Mouse (Mus musculus) brain, adult 10 weeks (tissue): ENCODE data around the gene Gm10354. TPM values are rescaled to one million over a fixed set of nuclear protein-coding genes. Genes with fewer than 3 reads are reported as not detected.

Experiments used
- polyA plus RNA-seq: library from polyadenylated mRNA; stranded (reverse); fragments of 350-450 nt; fragmentation: Illumina TruSeq; extraction: RNeasy Lipid Tissue Mini Kit (QIAGEN cat#74804); gene quantifications from one replicate; pipeline ENCODE4 v1.2.3, GENCODE M21; 2015; ENCODE audit warnings: low read depth, low replicate concordance

Gm10354 gene
- polyA plus RNA-seq = not detected

GRCm38 (mm10) chr5:14978835-14979234 is at the start of gene Gm10354:
Gene Gm10354 (minus strand): TSS chr5:14978935.

GRCm38 (mm10) chr5:14938329-14938728 is 40.4 kb downstream of the Gm10354 start, which contains the start of gene Speer4e:
Gene Speer4e (minus strand): TSS chr5:14938429.

Other genes starting within 250 kb of the Gm10354 start
- gene Gm9758, start 64.0 kb downstream of the Gm10354 start, polyA plus RNA-seq = not detected
- not detected for gene Speer4e, start 40.5 kb downstream of the Gm10354 start, polyA plus RNA-seq
- not detected for gene Gm17019, start 54.1 kb upstream of the Gm10354 start, polyA plus RNA-seq